Mouse (Mus musculus) cerebellum, postnatal 36 days (tissue): ENCODE data around the gene Kif4.
A peak's percentile ranks its signal among the peaks of the same experiment; 100 is the strongest.

Source experiments
- DNase-seq, 2 experiments: peaks; one replicate each; pipeline ENCODE4 v3.0.0; 2021 to 2022; ENCODE audit warnings: mixed read lengths in 2 of 2

The Kif4 gene

GRCm38 (mm10) chrX:100734359-100734758, 108.8 kb downstream of the Kif4 start:
- DNase-seq = no peak

- DNase-seq = peak; percentile 66 to 71
These were observed 113.4 kb downstream of the Kif4 start for GRCm38 (mm10) chrX:100738918-100739317.

GRCm38 (mm10) chrX:100739443-100739842, 113.9 kb downstream of the Kif4 start:
- peak in 1 of 2 experiments; percentile 13 for DNase-seq

- no peak for DNase-seq
These were observed 115.2 kb downstream of the Kif4 start for GRCm38 (mm10) chrX:100740785-100741184.

- DNase-seq = peak; percentile 56 to 66
These were observed 116.4 kb downstream of the Kif4 start for GRCm38 (mm10) chrX:100741940-100742339.

- no peak for DNase-seq
These were observed 140.3 kb downstream of the Kif4 start for GRCm38 (mm10) chrX:100765855-100766254.

GRCm38 (mm10) chrX:100767181-100767884, 141.8 kb downstream of the Kif4 start, which contains the start of gene Dlg3:
Dlg3 (plus strand) TSS chrX:100767722.
- DNase-seq = peak; percentile 67 to 71

- peak; percentile 16 to 35 for DNase-seq
These were observed 142.5 kb downstream of the Kif4 start for GRCm38 (mm10) chrX:100767885-100768626.

- peak; percentile 20 to 21 for DNase-seq
These were observed 143.7 kb downstream of the Kif4 start for GRCm38 (mm10) chrX:100769281-100769680.

GRCm38 (mm10) chrX:100774341-100774811, 148.8 kb downstream of the Kif4 start:
- DNase-seq = peak; percentile 51

GRCm38 (mm10) chrX:100775405-100775804, 149.9 kb downstream of the Kif4 start:
- DNase-seq = no peak

GRCm38 (mm10) chrX:100776494-100776893, 151.0 kb downstream of the Kif4 start:
- peak; percentile 70 to 73 for DNase-seq
